Mouse (Mus musculus) frontal cortex, adult 2 months (tissue): ENCODE results near the gene Ush1c. TPM values are rescaled to one million over a fixed set of nuclear protein-coding genes. Genes with fewer than 3 reads are reported as not detected.

Experiments used
- DNase-seq, 2 experiments: peaks; one replicate each; pipeline ENCODE4 v3.0.0; 2022; ENCODE audit warnings: low spot score in 1 of 2; ENCODE audit errors: extremely low spot score in 1 of 2
- polyA plus RNA-seq: library from polyadenylated mRNA; depleted of rRNA; stranded (reverse); fragments of >200 nt; gene quantifications from 2 replicates; pipeline ENCODE4 v1.2.3, GENCODE M21; 2012; rRNA removed

The Ush1c gene
- 0.12 and 0.23 TPM in 2 replicates for polyA plus RNA-seq

DNA sequence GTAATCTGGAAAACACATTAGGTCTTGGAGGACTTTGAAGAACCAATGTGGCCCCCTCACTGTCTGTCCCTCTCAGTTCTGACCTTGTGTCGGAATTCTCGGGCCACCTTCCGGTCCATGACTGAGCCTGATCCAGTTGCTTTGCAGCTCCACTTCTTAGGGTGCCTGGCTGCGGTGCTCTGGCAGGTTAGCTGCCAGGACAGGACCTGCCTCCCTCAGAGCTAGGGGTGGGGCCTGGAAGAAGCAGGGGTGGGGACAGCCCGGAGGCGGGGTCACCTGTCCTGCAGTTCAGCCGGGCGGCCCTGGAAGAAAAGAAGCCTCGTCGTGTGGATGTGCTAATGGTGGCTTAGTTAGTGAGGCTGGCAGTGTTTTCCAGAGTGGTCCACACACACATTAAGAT, at the start of gene Ush1c:
TSS of gene Ush1c (minus strand) at position 158 of the 400 bp plus-strand sequence.
- no peak for DNase-seq

DNA sequence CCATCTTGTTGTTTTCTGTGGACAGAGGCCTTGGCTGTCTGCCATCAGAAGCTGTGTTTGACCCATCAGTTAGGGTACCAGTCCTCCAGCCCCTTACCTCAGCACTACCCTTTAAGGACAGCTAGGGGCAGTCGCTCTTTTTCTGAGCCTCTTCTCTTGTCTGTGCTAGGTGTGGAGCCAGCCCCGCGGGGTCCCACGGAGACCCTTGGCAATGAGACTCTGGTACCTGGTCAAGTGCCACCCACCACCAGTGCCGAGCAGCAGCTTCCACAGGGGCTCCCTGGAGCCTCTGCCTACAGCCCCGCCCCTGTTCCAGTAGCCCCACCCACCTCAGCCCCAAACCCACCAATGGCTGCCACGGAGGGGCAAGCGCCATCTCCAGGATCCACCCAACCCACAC, 48.7 kb upstream of the Ush1c start:
- DNase-seq, result no peak

DNA sequence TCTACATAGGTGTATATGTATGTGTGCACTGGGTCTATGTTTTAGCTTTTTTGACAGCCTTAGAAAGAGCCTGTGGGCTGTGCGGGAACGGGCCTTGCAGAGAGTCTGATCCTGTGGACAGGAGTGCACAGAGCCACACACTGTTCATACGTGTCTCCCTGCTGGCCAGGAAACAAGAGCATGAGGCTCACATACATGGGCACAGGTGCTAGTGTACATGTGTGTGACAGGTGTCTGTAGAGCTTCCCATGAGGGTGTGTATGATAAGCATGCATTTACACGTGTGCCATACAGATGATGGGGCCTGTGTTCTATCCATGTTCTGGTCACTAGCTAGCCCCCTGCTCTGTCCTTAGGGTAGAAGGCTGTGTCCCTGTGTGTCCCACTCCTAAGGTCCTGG, 48.1 kb upstream of the Ush1c start:
- DNase-seq, result no peak

DNA sequence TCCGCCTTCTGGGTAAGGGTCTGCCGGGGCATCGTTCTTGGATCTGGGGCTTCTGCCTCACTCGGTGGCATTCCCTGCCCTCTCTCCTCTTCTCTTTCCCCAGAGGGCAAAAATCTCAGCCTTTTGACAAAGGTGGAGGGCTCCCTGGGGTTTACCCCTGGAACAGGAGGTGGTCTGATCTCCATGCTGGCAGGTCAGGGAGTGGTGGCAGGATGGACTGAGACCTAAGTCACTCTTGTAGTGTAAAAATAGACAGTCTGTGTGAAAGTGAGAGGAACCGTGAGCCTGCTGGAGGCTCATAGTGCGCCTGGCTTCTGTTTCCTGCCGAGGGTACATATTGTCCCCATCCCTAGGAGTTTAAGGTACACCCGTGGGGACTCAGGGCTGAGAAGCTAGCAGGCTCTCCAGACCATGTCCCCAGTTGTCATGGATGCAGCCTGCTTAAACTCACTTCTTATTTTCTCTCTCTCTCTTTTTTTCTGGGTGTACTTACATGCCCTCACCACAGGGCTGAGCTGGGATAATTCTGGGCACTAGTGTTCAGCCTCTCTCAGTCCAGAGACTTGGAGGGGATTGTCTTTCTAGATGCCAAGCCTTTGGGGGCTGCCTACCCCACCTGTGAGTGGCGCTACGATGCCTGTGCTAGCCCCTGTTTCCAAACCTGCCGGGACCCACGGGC, 47.0 kb upstream of the Ush1c start:
- DNase-seq, result no peak

DNA sequence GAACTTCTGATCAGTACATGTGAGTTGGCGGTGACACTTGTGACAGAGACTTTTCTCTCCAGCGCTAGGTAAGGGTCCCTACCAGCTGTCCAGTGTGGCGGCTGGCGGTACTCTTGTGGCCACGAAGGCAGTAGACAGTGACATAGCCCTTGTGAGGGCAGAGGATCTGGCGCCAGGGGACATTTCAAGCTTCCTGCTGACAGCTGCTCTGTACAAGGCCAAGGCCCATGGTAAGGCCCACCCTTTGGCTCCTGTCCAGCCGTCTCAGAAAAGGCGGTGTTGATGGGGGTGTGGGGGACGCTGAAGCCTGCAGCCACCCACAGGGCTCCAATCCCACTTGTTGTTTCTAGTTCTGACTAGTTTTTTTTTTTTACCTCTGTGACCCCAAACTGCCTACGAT, 45.4 kb upstream of the Ush1c start:
- DNase-seq, result no peak

DNA sequence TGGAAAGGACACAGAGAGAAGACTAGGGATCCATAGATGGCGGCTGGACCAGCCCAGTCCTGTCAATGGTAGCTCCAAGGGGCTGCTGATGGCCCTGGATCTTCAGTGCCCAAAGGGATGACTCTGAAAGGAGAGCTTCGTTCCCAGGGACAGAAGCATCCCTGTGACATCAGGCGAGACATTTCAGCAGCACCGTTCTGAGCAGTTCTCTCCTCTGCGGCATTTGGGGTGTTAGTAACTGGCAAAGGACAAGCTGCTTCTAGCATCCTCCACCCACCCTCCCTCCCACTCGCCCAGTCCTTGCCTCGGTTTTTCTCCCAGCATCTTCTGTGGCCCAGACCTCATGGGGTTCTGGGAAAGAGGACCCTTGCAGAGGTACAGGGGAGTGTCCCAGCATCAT, 44.0 kb upstream of the Ush1c start:
- no peak for DNase-seq

DNA sequence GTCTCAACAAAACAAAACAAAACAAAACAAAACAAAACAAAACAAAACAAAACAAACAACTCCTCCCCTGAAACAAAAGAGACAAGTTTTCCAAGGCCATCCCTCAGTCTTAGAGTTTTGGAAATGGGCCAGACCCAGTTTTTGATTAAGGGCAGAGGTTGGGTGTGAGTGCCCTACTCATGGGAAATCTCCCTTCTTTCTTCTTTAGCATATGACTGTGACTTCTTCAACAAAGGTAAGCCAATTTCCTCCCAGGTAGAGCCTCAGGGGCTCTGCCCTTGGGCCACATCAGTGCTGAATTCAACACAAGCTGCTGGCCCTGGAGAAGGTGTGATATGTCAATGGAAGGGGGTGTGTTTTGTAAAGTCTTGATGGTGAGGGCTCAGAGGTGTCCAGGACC, 42.6 kb upstream of the Ush1c start:
- no peak for DNase-seq

DNA sequence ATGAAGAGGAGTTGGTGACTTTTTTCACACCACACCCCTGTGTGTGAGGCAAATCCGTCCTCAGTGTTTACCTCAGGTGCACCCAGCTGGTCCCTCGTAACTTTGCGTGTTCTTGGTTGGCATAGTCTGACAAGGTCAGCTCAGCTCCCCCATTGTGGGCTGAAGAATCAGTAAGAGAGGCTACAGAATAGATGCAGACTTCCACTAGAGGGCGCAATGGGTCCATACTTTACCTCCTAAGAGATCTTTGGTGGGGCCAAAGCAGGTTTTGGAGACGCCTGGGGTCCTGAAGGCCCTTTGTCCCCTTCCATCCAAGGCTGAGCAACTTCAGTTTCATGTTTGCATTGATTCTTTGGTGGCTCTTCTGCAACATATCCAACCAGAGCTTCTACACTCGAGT, 41.6 kb upstream of the Ush1c start:
- DNase-seq, result peak; percentile 13 to 88

DNA sequence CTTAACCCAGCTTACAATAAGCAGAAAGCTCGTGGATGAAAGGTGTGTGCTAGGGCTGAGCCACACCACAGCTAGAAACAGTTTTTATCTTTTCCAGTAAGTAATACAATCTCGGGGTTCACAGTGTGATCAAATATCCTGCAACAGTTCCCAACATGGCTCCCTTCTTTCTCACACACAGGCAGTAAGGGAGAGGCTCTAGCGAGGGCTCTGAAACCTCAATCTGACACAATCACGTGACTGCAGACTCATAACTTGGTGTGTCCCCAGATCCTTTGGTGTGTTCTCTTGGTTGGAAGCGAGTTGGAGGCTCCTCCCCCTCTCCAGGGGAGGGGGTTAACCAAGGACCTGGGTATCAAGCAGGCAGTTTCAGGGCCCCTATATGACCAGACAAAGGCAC, 37.9 kb upstream of the Ush1c start:
- no peak for DNase-seq

DNA sequence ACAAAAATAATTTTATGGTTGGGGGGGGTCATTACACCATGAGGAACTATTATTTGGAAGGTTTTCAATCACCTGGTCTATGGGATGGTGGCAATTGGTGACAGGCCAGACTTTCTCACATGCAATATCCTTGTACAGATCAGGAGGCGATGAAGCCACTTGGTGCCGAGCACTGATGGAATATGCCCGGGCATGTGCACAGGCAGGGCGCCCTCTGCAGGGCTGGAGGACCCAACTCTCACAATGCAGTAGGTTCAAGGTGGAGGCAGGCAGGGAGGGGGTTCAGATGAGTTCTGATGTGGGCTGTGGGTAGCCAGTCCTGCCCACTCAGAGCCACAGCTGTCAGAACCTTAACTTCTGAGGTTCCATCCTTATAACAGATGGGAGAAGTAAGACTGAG, 13.5 kb upstream of the Ush1c start:
- DNase-seq, result no peak

DNA sequence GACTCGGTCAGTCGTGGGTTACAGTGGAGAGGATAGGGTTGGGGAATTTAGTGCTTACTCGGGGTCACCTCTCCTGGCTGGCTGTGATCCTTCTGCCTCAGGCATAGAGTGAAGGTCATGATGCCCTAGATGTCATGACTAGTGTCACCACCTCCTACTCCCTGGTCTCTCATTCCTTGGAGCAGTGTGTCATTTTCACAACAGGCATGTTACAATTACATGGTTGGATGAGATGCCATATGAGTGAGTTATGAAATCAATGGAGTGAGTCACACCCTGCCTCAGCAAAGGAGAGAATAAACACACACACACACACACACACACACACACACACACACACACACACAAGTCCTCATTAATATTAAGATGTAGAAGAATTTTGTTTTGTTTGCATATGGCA, 9.3 kb upstream of the Ush1c start:
- DNase-seq, result no peak

DNA sequence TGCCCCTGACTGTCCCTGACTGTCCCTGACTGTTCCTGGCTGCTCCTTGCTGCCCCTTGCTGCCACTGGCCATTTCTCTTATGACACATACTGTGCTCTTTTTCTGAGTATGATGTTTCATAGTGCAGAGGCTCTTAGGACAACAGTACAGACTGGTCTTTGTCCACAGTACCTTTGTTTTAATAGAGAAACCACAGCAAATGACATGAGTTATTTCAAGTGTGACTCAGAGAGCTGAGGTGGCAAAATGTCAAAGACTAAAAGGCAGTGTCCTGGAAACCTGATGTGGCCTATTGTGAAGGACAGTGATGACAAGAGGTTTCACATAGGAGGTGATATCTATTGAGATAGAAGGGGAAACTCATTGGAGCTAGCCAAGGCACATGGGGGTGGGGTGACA, 8.6 kb upstream of the Ush1c start:
- DNase-seq, result no peak

DNA sequence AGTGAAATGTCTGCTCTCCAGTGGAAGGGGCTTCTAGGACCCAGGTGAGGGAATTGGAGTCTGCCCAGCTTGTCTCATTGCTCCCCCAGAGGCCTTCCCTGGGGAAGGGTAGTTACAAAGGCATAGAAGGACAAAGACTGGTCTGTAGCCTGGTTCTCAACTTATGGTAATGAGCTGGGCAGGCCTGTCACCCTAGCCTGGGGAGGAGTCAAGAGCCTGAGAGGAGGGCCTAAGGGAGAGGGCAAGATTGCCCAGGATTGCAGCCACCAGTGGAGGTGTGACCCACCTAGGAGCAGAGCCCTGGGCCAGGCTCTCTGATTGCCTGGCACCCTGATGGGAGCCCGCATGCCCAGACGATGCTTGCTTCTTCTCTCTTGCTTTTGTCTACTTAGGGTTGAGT, 2.4 kb upstream of the Ush1c start, which contains the start of gene Otog:
TSS of gene Otog (plus strand) at position 292 of the 400 bp plus-strand sequence.
- DNase-seq, result no peak

DNA sequence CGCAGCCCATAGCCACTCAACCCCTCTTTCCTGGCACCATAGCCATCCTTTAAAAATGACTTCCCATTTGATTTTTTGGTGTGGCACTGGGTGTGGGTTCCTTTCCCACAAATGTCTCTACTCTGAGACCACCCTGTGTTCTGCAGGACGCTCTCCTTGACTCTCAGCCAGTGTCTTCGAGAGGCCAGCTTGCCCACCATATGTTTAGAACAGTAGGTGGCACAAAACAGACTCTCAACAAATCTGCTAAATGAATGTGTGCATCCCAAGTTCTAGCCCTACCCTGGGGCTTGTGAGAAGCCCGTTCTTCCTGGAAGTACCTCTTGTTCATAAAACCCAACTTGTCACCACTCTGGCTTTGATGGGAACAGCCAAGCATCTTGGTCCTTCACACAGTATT, 1.8 kb upstream of the Ush1c start:
- DNase-seq, result no peak

DNA sequence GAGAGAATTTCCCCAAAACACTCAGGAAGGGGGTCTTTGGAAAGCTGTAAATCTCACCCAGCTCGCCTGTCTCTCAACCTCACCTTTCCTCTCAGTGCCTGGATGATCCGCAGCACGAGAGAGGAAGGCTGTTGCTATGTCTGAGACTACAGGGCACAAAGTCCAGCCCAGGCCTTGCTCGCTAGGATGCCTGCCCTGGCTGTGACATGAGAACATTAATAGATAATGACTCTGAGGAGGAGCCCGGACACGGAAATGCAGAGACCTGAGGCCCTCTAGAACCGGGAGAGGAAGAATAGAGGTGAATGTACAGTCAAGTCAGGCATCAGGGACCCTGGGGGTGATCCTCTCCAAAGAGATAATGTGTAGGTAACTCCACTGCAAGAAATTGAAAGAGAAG, 1.1 kb downstream of the Ush1c start:
- no peak for DNase-seq

DNA sequence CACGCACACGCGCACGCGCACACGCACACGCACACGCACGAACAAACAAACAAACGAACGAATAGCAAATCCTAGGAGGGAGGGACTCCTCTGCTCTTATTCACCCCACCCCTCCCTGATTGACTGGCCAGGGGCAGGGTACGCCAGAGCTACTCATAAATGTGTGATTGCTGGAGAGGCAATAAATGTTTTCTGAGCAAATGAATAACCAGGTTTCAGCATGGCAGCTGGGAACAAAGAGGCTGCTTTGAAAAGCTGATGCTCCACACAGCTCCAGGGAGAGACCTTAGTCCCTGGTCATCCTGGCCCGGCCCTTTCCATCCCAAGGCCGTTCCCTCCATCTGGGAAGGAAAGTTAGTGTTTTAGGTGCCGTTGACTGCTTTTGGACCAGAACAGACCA, 1.9 kb downstream of the Ush1c start:
- no peak for DNase-seq

DNA sequence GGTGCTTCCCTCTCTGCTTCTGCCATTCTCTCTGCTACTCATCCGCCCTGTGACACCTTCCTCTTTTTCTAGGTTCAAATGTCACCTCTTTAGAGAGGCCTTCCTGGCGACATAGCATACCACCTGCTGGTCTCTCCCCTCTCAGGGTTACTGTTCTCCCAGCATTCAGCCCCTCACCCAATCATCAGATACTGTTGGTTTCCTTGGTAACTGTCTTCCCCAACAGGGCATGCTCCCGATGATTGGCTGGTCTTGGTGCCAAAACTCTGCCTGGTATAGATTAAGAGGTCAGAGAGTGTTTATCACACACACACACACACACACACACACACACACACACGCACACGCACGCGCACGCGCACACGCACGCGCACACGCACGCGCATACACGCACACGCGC, 2.4 kb downstream of the Ush1c start:
- no peak for DNase-seq

DNA sequence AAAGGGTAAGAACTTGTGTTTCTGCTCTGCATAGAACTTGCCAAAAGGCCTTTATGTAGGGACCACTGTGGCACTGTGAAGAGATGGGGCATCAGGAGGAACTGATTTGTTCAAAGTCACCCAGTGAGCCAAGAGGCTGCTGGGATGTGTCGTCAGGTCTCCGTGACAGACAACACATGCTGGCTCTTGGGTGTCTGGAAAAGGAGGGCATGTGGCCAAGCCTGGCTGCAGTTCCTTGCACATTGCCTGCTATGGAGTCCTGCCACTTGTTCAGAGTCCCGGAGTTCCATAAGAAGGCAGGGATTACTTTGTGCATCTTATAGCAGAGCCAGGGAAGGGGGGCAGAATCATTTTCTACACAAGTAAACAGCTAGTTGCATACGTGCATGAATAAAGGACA, 11.4 kb downstream of the Ush1c start:
- peak in 1 of 2 experiments; percentile 15 for DNase-seq

DNA sequence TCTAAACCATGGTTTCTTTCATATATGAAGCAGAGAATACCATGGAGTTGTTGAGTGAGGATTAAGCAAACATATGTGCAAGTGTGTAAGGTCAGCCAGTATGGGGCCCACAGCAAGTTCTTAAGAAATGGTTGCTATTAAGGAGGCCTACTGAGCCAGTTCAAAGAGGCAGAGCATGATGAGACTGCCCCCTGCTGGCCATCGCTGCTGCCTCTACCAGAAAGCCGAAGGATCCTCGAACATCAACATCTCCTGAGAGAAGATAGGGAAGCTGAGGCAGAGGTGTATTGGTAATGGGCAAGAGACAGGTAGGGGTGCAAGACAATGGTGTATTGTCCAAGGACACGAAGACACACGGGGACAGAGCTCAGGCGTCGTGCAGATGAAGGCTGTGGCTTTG, 12.1 kb downstream of the Ush1c start:
- DNase-seq, result peak; percentile 16 to 81

DNA sequence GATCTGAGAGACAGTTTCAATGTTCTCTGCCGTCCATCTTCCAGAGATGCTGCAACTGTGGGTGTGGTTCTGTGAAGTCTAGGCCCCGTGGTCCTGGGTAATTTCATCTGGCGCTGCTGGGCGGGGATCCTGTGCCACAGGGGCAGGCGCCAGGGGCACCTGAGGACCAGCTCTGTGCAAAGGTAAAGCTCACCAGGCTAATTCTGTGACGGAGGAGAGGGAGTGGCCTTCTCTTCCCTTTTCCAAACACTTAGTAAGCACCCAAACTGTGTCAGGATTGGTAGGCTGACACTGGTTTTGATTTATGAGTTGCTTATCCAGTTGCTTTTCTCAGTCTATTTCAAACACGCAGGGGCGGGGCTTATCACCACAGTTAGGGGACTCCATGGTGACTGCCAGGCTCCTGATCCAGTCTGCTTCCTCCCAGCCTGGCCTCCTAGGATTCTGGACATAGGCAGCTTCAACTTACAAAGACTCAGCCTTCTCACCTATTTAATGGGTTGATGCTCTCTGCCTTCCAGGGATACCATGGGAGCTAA, 17.6 kb downstream of the Ush1c start:
- no peak for DNase-seq

DNA sequence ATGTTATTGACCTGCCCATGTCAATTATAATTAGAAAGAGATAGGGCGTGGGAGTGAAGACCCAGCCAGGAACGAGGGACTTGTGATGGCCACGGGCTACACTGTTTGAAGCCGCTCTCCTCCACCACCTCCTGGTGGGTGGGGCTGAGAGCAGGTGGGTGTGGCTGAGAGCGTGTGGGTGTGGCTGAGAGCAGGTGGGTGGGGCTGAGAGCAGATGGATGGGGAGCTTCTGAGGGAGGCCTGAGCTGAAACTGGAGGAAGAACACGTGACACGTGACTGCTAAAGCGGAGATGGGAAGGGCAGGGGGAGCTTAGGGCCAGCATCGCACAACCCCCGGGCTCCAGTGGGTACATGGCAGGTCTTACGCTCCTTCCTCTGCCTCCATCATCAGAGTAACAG, 19.9 kb downstream of the Ush1c start:
- DNase-seq, result no peak

DNA sequence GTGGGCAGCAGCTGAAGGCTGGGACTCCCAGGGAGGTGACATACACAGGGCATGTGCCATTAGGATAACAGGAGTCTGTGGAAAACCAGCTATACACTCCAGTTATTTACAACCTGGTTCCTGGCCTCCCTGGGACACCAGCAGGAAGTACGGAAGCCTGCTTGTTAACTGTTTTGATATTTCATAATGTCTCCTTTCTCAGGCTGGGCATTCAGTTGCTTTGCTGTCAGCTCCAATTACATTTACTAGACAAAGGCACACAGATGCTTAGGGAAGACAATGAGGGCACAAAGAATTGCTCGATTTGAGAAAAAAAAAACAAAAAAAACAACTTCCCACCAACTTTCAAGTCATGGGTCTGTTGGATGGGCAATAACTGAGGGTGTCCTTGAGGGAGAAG, 21.8 kb downstream of the Ush1c start:
- no peak for DNase-seq

DNA sequence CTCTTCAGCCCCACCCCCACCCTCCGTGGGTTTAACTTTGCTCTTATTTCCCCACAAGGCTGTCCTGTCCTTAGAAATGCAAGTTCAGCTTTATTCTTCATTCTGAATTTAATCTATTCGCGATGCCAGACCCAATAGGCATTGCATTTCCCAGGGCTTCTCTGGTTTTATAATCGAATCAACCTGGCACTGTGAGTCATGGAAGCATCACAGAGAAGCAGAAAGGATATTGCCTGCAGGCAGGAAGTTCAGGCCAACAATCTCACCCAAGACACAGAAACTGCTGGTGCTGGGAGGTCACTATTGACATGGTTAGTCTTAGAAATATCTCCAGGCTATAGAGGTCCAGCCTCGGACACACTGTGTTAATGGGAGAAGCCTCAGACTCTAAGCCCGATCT, 28.0 kb downstream of the Ush1c start:
- no peak for DNase-seq
